Mouse (Mus musculus) liver, adult 2 months (tissue): ENCODE measurements around the gene Engase.

Experiments used
- CTCF ChIP-seq: fragments of 200-500 bp; IDR thresholded peaks from 2 replicates; pipeline ENCODE4 v1.5.1; 2011; ENCODE audit warnings: low read depth, low read length, control low read depth
- POLR2A ChIP-seq: fragments of 200-500 bp; IDR thresholded peaks from 2 replicates; pipeline ENCODE4 v1.6.1; 2011; ENCODE audit warnings: low read length, control low read depth; ENCODE audit not compliant: insufficient read depth; ENCODE audit errors: extremely low read depth

GRCm38 (mm10) chr11:118503418-118504179 lies 27.0 kb downstream of the Engase start:
- TF ChIP-seq CTCF (no peak), POLR2A (no peak)
